Mouse (Mus musculus): ENCODE results near the gene Mdfi.

Gene Mdfi

GRCm38 (mm10) chr17:47767456-47768141, 66.9 kb downstream of the Mdfi start:
- no peak for DNase-seq (ENCODE audit: inconsistent age in 2 of 2, low spot score in 1 of 2)

DNA sequence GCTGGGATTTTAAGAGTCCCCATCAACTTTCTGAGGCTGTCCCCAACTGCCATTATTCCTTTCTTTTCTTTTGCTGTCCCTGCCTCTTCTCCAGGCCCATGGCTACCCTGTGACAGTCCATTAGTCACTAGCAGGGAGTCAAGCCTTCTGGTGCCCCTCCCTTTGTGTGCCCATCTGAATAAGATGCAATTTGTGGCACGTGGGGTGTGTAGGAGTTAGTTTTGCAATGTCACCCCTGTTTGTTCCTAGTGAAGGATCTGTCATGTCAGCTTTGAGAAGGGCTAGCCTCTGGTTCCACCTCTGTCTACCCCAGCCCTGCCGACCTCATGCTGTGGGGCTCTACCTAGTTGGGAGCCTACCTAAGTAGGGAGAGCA, 67.4 kb downstream of the Mdfi start:
- no peak for DNase-seq (ENCODE audit: inconsistent age in 2 of 2, low spot score in 1 of 2)

DNA sequence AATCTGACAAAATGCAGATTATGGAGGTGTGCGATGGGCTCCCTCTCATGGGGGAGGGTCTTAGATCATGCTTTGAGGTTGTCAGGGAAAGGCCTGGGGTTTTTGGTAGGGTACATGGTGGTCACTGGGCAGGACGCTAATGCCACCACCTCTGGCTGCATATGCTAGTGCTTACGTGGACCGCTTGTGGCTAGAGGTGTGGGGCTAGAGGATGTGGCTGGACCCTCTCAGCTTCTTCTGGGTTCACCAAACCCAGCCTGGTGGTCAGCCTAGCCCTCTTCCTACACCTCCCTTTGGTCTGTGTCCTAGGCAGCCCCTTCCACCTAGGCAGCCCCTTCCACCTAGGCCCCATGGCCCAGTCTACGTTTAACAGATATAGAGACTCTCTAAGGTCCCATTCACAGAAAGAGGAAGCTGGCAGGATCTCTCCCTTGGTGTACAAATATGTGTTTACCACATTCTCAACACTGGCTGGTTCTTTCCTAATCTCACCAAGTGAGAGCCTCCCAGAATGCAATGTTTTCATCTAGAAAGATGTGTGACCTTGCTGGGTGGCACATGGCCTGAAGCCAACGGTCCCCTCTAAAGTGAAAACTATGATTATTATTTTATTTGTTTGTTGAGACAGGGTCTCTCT, 68.0 kb downstream of the Mdfi start:
- DNase-seq (ENCODE audit: inconsistent age in 2 of 2, low spot score in 1 of 2), result no peak

GRCm38 (mm10) chr17:47765986-47766385, 68.5 kb downstream of the Mdfi start:
- DNase-seq (ENCODE audit: inconsistent age in 2 of 2, low spot score in 1 of 2), result no peak

Data from adrenal gland, adult (tissue).